Mouse (Mus musculus): ENCODE results near the gene Rnf183. TPM values are rescaled to one million over a fixed set of nuclear protein-coding genes. Genes with fewer than 3 reads are reported as not detected.

Rnf183 gene
- polyA plus RNA-seq, 1 experiment from 2014 or later, result 0.40 TPM

DNA sequence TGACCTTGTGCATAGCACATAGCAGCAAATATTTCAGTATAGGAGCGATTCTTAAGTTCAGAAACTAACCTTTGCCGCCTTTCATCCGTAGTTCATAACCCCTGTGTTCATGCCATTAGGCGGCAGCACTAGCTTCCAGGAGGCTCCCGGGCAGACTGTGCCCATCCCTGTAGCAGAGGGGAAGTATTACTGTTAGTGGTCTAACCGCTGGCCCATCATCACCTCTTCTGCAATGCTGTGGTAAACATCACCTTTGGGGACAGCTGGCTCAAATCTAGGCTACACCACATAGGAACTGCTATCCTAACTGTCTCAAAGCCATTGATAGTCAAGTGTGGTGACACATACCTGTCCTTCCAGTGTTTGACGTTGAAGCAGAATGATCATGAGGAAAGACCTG is 43.2 kb downstream of the Rnf183 start:
- ATAC-seq (ENCODE audit: low FRiP score, low TSS enrichment), result 0 out of 2 replicates have a peak, but pooled peaks have one; percentile 29
- 88% methylated on average over 7 of the region's 7 CpGs for WGBS

DNA sequence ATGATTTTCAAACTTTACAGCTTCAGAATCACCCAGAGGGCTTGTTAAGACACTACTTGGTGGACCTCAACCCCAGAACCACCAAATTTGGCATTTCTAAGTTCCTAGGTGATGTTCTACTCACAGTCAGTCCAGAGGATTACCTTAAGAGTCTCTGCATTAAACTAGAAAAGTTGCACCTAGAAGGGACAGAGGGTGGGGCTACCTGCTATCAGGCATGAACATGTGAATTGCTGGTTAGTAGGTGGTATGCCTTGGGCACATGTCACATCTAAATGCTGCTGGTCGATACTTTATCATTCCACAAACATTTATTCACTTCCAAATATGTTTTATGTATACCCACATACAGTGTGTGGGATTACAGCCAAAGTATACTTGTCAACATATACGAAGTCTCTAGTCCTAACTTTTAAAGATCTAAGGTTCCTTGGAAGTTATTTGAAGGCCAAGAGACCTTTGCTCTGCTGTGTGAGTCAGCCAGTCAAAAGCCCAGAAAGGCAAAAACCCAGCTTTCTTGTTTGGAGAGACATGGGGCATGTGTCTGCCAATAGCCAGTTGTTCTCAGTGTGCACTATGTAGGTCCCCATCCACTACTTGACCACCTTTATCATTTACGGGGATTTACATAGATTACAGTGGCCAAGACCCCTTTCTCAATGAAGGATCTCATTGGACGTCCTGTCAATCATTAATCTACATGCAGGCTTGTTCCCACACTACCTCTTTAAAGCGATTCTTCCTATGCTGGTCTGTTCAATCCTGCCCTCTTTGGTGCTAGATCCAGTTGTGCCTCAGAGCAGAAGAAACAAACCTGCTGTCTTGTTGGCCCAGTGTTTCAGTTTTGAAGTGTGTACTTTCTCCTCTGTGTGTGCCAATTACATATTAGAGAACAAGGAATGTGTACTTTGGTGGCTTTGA is 45.2 kb downstream of the Rnf183 start:
- no peaks in the 10 kb centered on the region for H3K27me3 ChIP-seq (ENCODE audit: insufficient read depth, low read length)
- WGBS, result 76% methylated on average over 5 of the region's 5 CpGs
- H3K4me1 ChIP-seq (ENCODE audit: insufficient read depth, low read length), result no peaks in the 10 kb centered on the region
- H3K4me3 ChIP-seq (ENCODE audit: low read length), result no peak overlapping the region
- H3K36me3 ChIP-seq (ENCODE audit: insufficient read depth, low read length), result peaks cover 55% of the 10 kb centered on the region
- no peak overlapping the region for H3K27ac ChIP-seq (ENCODE audit: low read length)
- H3K9ac ChIP-seq (replicated peaks; ENCODE audit: low read length), result no peak overlapping the region
- no peaks in the 10 kb centered on the region for H3K9me3 ChIP-seq (ENCODE audit: low read length)
- ATAC-seq (ENCODE audit: low FRiP score, low TSS enrichment), result no peak
- no peak overlapping the region for H3K4me2 ChIP-seq (replicated peaks; ENCODE audit: low read depth, low read length)

More for the DNA sequence above, 43.2 kb downstream of the Rnf183 start:
- Histone ChIP-seq H3K36me3 (ENCODE audit: insufficient read depth, low read length) (peaks cover 60% of the 10 kb centered on the region), H3K4me3 (ENCODE audit: low read length) (no peak overlapping the region), H3K9me3 (ENCODE audit: low read length) (no peaks in the 10 kb centered on the region), H3K4me1 (ENCODE audit: insufficient read depth, low read length) (no peaks in the 10 kb centered on the region), H3K27ac (ENCODE audit: low read length) (no peak overlapping the region), H3K9ac (replicated peaks; ENCODE audit: low read length) (no peak overlapping the region), H3K4me2 (replicated peaks; ENCODE audit: low read depth, low read length) (no peak overlapping the region), H3K27me3 (ENCODE audit: insufficient read depth, low read length) (no peaks in the 10 kb centered on the region)

DNA sequence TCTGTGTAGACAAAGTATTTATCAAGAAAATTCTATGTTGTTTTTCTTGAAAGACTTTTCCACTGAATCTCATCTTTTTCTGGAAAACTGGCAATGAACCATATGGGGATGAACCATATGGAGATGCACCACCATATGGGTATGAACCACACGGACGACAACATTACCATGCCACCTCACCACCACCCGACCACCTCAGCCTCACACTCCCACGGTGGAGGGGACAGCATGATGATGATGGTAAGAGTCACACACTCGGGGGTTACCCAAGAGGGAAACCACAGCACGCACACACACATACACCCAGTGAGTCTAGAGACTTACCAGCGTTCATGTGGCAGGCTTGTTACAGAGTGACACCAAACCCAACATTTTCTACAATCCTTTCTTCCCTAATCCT is 49.6 kb downstream of the Rnf183 start:
- WGBS, result 92% methylated on average over 7 of the region's 7 CpGs
- no peak for ATAC-seq (ENCODE audit: low FRiP score, low TSS enrichment)

DNA sequence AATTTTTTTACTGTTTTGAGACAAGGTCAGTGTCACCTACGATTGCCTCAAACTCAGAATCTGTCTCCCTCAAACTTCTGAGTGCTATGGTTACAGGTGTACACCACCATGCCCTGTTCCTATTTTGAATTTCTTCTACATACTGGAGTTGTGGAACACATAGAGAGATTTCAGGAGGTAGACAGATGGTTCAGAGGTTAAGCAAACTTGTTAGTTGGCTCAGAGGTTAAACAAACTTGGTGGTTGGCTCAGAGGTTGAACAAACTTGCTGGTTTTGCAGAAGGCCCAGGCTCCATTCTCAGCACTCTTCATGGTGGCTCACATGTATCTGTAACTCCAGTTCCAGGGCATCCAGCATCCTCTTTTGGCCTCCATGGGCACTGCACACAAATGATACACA is 50.9 kb downstream of the Rnf183 start:
- Histone ChIP-seq H3K4me2 (replicated peaks; ENCODE audit: low read depth, low read length) (no peak overlapping the region), H3K4me3 (ENCODE audit: low read length) (no peak overlapping the region), H3K4me1 (ENCODE audit: insufficient read depth, low read length) (no peaks in the 10 kb centered on the region), H3K27me3 (ENCODE audit: insufficient read depth, low read length) (no peaks in the 10 kb centered on the region), H3K9ac (replicated peaks; ENCODE audit: low read length) (no peak overlapping the region), H3K27ac (ENCODE audit: low read length) (no peak overlapping the region), H3K9me3 (ENCODE audit: low read length) (no peaks in the 10 kb centered on the region), H3K36me3 (ENCODE audit: insufficient read depth, low read length) (peaks cover 32% of the 10 kb centered on the region)
- ATAC-seq (ENCODE audit: low FRiP score, low TSS enrichment), result no peak
- WGBS, result 86% methylated on average over 1 of the region's 1 CpGs

More for the DNA sequence above, 49.6 kb downstream of the Rnf183 start:
- Histone ChIP-seq H3K4me2 (replicated peaks; ENCODE audit: low read depth, low read length) (no peak overlapping the region), H3K27me3 (ENCODE audit: insufficient read depth, low read length) (no peaks in the 10 kb centered on the region), H3K4me3 (ENCODE audit: low read length) (no peak overlapping the region), H3K9ac (replicated peaks; ENCODE audit: low read length) (no peak overlapping the region), H3K9me3 (ENCODE audit: low read length) (no peaks in the 10 kb centered on the region), H3K4me1 (ENCODE audit: insufficient read depth, low read length) (no peaks in the 10 kb centered on the region), H3K36me3 (ENCODE audit: insufficient read depth, low read length) (peaks cover 38% of the 10 kb centered on the region), H3K27ac (ENCODE audit: low read length) (no peak overlapping the region)

DNA sequence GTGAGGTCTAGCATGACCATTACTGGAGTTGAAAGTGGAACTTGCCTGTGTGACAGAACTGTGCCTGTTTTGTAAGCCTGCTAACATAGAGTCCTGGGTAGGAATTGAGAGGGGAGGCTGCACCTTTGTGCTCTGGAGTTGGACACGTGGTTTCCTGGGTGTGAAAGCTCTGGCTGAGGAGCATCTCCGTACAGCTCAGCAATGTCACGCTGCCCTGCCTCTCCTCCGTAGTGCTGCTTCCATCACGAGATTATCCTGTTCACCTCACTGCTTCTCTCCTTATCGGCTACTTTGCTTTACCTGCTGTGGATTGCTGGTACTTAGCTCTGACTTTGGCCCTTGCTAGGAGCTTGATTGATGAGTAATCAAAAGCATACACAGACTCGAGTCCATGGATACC is 51.3 kb downstream of the Rnf183 start:
- WGBS, result 77% methylated on average over 7 of the region's 7 CpGs
- H3K4me2 ChIP-seq (replicated peaks; ENCODE audit: low read depth, low read length), result no peak overlapping the region
- no peak overlapping the region for H3K27ac ChIP-seq (ENCODE audit: low read length)
- no peaks in the 10 kb centered on the region for H3K9me3 ChIP-seq (ENCODE audit: low read length)
- H3K4me1 ChIP-seq (ENCODE audit: insufficient read depth, low read length), result no peaks in the 10 kb centered on the region
- H3K36me3 ChIP-seq (ENCODE audit: insufficient read depth, low read length), result peaks cover 31% of the 10 kb centered on the region
- H3K9ac ChIP-seq (replicated peaks; ENCODE audit: low read length), result no peak overlapping the region
- ATAC-seq (ENCODE audit: low FRiP score, low TSS enrichment), result no peak
- no peak overlapping the region for H3K4me3 ChIP-seq (ENCODE audit: low read length)
- H3K27me3 ChIP-seq (ENCODE audit: insufficient read depth, low read length), result no peaks in the 10 kb centered on the region

DNA sequence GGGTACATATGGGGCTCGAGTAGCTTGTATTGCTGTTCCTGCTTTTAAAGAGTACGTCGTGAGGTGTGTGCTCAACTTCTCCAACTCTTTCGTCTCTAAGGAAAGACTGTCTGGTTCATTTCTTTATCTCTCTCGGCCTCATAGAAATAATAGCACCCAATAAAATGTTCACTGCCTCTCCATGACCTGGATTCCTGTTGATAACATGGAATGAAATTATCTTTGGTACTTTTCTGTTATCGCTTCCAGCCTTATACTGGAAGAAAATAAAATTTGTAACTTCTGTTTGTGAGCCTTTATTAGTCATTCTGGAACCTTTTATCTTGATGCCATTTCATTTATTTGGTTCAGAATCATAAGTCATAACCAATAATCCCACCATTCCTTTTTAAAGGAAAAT is 51.8 kb downstream of the Rnf183 start:
- Histone ChIP-seq H3K4me2 (replicated peaks; ENCODE audit: low read depth, low read length) (no peak overlapping the region), H3K27ac (ENCODE audit: low read length) (no peak overlapping the region), H3K4me1 (ENCODE audit: insufficient read depth, low read length) (no peaks in the 10 kb centered on the region), H3K9ac (replicated peaks; ENCODE audit: low read length) (no peak overlapping the region), H3K9me3 (ENCODE audit: low read length) (no peaks in the 10 kb centered on the region), H3K4me3 (ENCODE audit: low read length) (no peak overlapping the region), H3K27me3 (ENCODE audit: insufficient read depth, low read length) (no peaks in the 10 kb centered on the region), H3K36me3 (ENCODE audit: insufficient read depth, low read length) (peaks cover 25% of the 10 kb centered on the region)
- no peak for ATAC-seq (ENCODE audit: low FRiP score, low TSS enrichment)
- WGBS, result 94% methylated on average over 6 of the region's 6 CpGs

DNA sequence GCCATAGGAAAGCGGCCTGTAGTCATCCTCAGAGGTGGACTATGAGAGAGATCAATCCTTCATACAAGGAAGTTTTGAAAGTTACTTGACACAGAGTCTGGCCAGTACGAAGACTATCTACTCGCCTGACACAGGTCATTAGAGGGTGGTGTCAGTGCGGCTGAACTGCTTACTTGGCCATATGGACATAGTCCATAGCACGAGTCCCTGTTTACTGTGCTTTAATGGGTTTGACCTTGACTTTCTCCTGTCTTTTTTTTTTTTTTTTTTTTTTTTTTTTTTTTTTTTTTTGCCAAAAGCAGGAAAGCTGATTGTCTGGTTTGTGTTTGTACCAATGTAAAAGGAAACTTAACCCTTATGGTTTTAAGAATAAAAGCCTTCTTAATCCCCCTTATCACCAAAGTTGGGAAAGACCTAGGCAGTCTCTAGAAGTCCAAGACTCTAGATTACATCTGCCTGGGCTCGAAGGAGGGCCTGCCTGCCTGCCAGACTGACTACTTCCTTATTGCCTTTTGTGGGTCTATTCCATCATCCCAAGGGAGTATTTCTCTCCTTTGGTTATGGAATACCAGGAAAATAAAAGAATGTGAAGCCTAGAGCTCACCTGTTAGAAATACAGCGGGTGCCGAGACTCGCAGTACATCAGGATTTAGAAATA is 55.2 kb downstream of the Rnf183 start:
- no peak for ATAC-seq (ENCODE audit: low FRiP score, low TSS enrichment)

More for the DNA sequence above, 55.2 kb downstream of the Rnf183 start:
- Histone ChIP-seq H3K9me3 (ENCODE audit: low read length) (no peaks in the 10 kb centered on the region), H3K9ac (replicated peaks; ENCODE audit: low read length) (no peak overlapping the region), H3K27ac (ENCODE audit: low read length) (no peak overlapping the region), H3K4me3 (ENCODE audit: low read length) (no peak overlapping the region), H3K27me3 (ENCODE audit: insufficient read depth, low read length) (no peaks in the 10 kb centered on the region), H3K4me2 (replicated peaks; ENCODE audit: low read depth, low read length) (no peak overlapping the region), H3K36me3 (ENCODE audit: insufficient read depth, low read length) (0 out of 2 replicates have a peak, but pooled peaks cover 6% of the 10 kb centered on the region), H3K4me1 (ENCODE audit: insufficient read depth, low read length) (no peaks in the 10 kb centered on the region)
- 78% methylated on average over 9 of the region's 9 CpGs for WGBS

Other genes starting within 250 kb of the Rnf183 start
- 10.8 and 12.0 TPM in 2 replicates for gene Zfp37, start 204.2 kb downstream of the Rnf183 start, polyA plus RNA-seq (2015; fragmentation: Nextera tagmentation; extraction: Ambion mirVana)
- gene Slc31a2, start 172.7 kb downstream of the Rnf183 start, polyA plus RNA-seq (2015; fragmentation: Nextera tagmentation; extraction: Ambion mirVana), result 30.7 and 31.9 TPM in 2 replicates
- gene Fkbp15, start 74.7 kb downstream of the Rnf183 start, polyA plus RNA-seq (2015; fragmentation: Nextera tagmentation; extraction: Ambion mirVana), result 26.2 and 29.2 TPM in 2 replicates
- gene Slc31a1, start 74.5 kb downstream of the Rnf183 start, polyA plus RNA-seq (2015; fragmentation: Nextera tagmentation; extraction: Ambion mirVana), result 60.3 and 61.2 TPM in 2 replicates
- gene Cdc26, start 26.6 kb downstream of the Rnf183 start, polyA plus RNA-seq (2015; fragmentation: Nextera tagmentation; extraction: Ambion mirVana), result 147 and 149 TPM in 2 replicates
- 25.2 and 25.8 TPM in 2 replicates for gene Prpf4, start 26.5 kb downstream of the Rnf183 start, polyA plus RNA-seq (2015; fragmentation: Nextera tagmentation; extraction: Ambion mirVana)
- gene Wdr31, start 35.6 kb upstream of the Rnf183 start, polyA plus RNA-seq (2015; fragmentation: Nextera tagmentation; extraction: Ambion mirVana), result 13.2 and 14.3 TPM in 2 replicates
- gene Bspry, start 44.8 kb upstream of the Rnf183 start, polyA plus RNA-seq (2015; fragmentation: Nextera tagmentation; extraction: Ambion mirVana), result 25.9 and 28.3 TPM in 2 replicates
- 17.3 and 20.6 TPM in 2 replicates for gene Hdhd3, start 68.2 kb upstream of the Rnf183 start, polyA plus RNA-seq (2015; fragmentation: Nextera tagmentation; extraction: Ambion mirVana)
- 108 and 113 TPM in 2 replicates for gene Alad, start 84.7 kb upstream of the Rnf183 start, polyA plus RNA-seq (2015; fragmentation: Nextera tagmentation; extraction: Ambion mirVana)
- 97.0 and 102 TPM in 2 replicates for gene Pole3, start 89.8 kb upstream of the Rnf183 start, polyA plus RNA-seq (2015; fragmentation: Nextera tagmentation; extraction: Ambion mirVana)
- gene 4933430I17Rik, start 90.1 kb upstream of the Rnf183 start, polyA plus RNA-seq (2015; fragmentation: Nextera tagmentation; extraction: Ambion mirVana), result 0.49 and 0.67 TPM in 2 replicates
- 57.7 and 62.0 TPM in 2 replicates for gene Rgs3, start 124.6 kb upstream of the Rnf183 start, polyA plus RNA-seq (2015; fragmentation: Nextera tagmentation; extraction: Ambion mirVana)

Measured in kidney, embryonic 16.5 days (tissue).